Mouse (Mus musculus): Measurements from ENCODE around the gene Pofut1.

- no peak for TF ChIP-seq POLR2A (IDR thresholded peaks at IDR 0.05; ENCODE audit: borderline replicate concordance, extremely low read depth, low read depth, low read length)
- no peak for TF ChIP-seq CTCF (IDR thresholded peaks at IDR 0.05; ENCODE audit: insufficient read depth, low read length)
Observed at GRCm38 (mm10) chr2:153298460-153298859, 57.1 kb downstream of the Pofut1 start.

All from lung, adult 2 months (tissue).